Mouse (Mus musculus): Measurements from ENCODE around the gene Astn1. TPM values are rescaled to one million over a fixed set of nuclear protein-coding genes. Genes with fewer than 3 reads are reported as not detected.

The Astn1 gene
- polyA plus RNA-seq, 1 experiment = 0.04 TPM

- no peak for TF ChIP-seq CTCF (IDR thresholded peaks at IDR 0.05; ENCODE audit: insufficient read depth, low read length)
- TF ChIP-seq POLR2A (IDR thresholded peaks at IDR 0.05; ENCODE audit: borderline replicate concordance, extremely low read depth, low read depth, low read length) = no peak
- 38% methylated on average over 1 of the region's 1 CpGs for WGBS
- no peak overlapping the region for H3K4me3 ChIP-seq (replicated peaks; ENCODE audit: extremely low read depth, low read depth, low read length)
Measured at GRCm38 (mm10) chr1:158364461-158364860, 2.4 kb downstream of the Astn1 start.

GRCm38 (mm10) chr1:158382277-158382676 is 20.2 kb downstream of the Astn1 start:
- Histone ChIP-seq H3K4me3 (replicated peaks; ENCODE audit: extremely low read depth, low read depth, low read length) (no peak overlapping the region), H3K4me1 (ENCODE audit: control insufficient read depth, insufficient read depth, low read length) (no peaks in the 10 kb centered on the region)
- WGBS = 72% methylated on average over 6 of the region's 6 CpGs
- no peak for DNase-seq
- TF ChIP-seq CTCF (IDR thresholded peaks at IDR 0.05; ENCODE audit: insufficient read depth, low read length) = no peak
- TF ChIP-seq POLR2A (IDR thresholded peaks at IDR 0.05; ENCODE audit: borderline replicate concordance, extremely low read depth, low read depth, low read length) = no peak

More at GRCm38 (mm10) chr1:158364461-158364860, 2.4 kb downstream of the Astn1 start:
- no peaks in the 10 kb centered on the region for H3K4me1 ChIP-seq (ENCODE audit: control insufficient read depth, insufficient read depth, low read length)
- DNase-seq = no peak

- DNase-seq = no peak
- WGBS = 82% methylated on average over 3 of the region's 3 CpGs
- Histone ChIP-seq H3K4me1 (ENCODE audit: control insufficient read depth, insufficient read depth, low read length) (no peaks in the 10 kb centered on the region), H3K4me3 (replicated peaks; ENCODE audit: extremely low read depth, low read depth, low read length) (no peak overlapping the region)
- TF ChIP-seq POLR2A (IDR thresholded peaks at IDR 0.05; ENCODE audit: borderline replicate concordance, extremely low read depth, low read depth, low read length) (no peak), CTCF (IDR thresholded peaks at IDR 0.05; ENCODE audit: insufficient read depth, low read length) (no peak)
Measured at GRCm38 (mm10) chr1:158383210-158383609, 21.1 kb downstream of the Astn1 start.

- TF ChIP-seq CTCF (IDR thresholded peaks at IDR 0.05; ENCODE audit: insufficient read depth, low read length) (no peak), POLR2A (IDR thresholded peaks at IDR 0.05; ENCODE audit: borderline replicate concordance, extremely low read depth, low read depth, low read length) (no peak)
- WGBS = 78% methylated on average over 2 of the region's 2 CpGs
- DNase-seq = no peak
- Histone ChIP-seq H3K4me1 (ENCODE audit: control insufficient read depth, insufficient read depth, low read length) (no peaks in the 10 kb centered on the region), H3K4me3 (replicated peaks; ENCODE audit: extremely low read depth, low read depth, low read length) (no peak overlapping the region)
Measured at GRCm38 (mm10) chr1:158385311-158385710, 23.2 kb downstream of the Astn1 start.

- no peak for TF ChIP-seq POLR2A (IDR thresholded peaks at IDR 0.05; ENCODE audit: borderline replicate concordance, extremely low read depth, low read depth, low read length)
- TF ChIP-seq CTCF (IDR thresholded peaks at IDR 0.05; ENCODE audit: insufficient read depth, low read length) = no peak
- no peak for DNase-seq
- no peak overlapping the region for H3K4me3 ChIP-seq (replicated peaks; ENCODE audit: extremely low read depth, low read depth, low read length)
- H3K4me1 ChIP-seq (ENCODE audit: control insufficient read depth, insufficient read depth, low read length) = no peaks in the 10 kb centered on the region
- WGBS = 16% methylated on average over 3 of the region's 3 CpGs
Measured at GRCm38 (mm10) chr1:158386781-158387180, 24.7 kb downstream of the Astn1 start.

GRCm38 (mm10) chr1:158388995-158389394 is 26.9 kb downstream of the Astn1 start:
- TF ChIP-seq CTCF (IDR thresholded peaks at IDR 0.05; ENCODE audit: insufficient read depth, low read length) = no peak
- no peak for TF ChIP-seq POLR2A (IDR thresholded peaks at IDR 0.05; ENCODE audit: borderline replicate concordance, extremely low read depth, low read depth, low read length)
- no peak for DNase-seq
- no peak overlapping the region for H3K4me3 ChIP-seq (replicated peaks; ENCODE audit: extremely low read depth, low read depth, low read length)
- no peaks in the 10 kb centered on the region for H3K4me1 ChIP-seq (ENCODE audit: control insufficient read depth, insufficient read depth, low read length)
- WGBS = 83% methylated on average over 4 of the region's 4 CpGs

GRCm38 (mm10) chr1:158390693-158391092 is 28.6 kb downstream of the Astn1 start:
- 61% methylated on average over 4 of the region's 4 CpGs for WGBS
- no peaks in the 10 kb centered on the region for H3K4me1 ChIP-seq (ENCODE audit: control insufficient read depth, insufficient read depth, low read length)
- TF ChIP-seq POLR2A (IDR thresholded peaks at IDR 0.05; ENCODE audit: borderline replicate concordance, extremely low read depth, low read depth, low read length) = no peak
- no peak for TF ChIP-seq CTCF (IDR thresholded peaks at IDR 0.05; ENCODE audit: insufficient read depth, low read length)

GRCm38 (mm10) chr1:158397058-158397457 is 35.0 kb downstream of the Astn1 start:
- WGBS = 81% methylated on average over 2 of the region's 2 CpGs
- DNase-seq = no peak

More at GRCm38 (mm10) chr1:158390693-158391092, 28.6 kb downstream of the Astn1 start:
- no peak for DNase-seq
- no peak overlapping the region for H3K4me3 ChIP-seq (replicated peaks; ENCODE audit: extremely low read depth, low read depth, low read length)

GRCm38 (mm10) chr1:158400898-158401297 is 38.8 kb downstream of the Astn1 start:
- Histone ChIP-seq H3K4me1 (ENCODE audit: control insufficient read depth, insufficient read depth, low read length) (no peaks in the 10 kb centered on the region), H3K4me3 (replicated peaks; ENCODE audit: extremely low read depth, low read depth, low read length) (no peak overlapping the region)
- 56% methylated on average over 2 of the region's 2 CpGs for WGBS
- DNase-seq = no peak
- TF ChIP-seq CTCF (IDR thresholded peaks at IDR 0.05; ENCODE audit: insufficient read depth, low read length) (no peak), POLR2A (IDR thresholded peaks at IDR 0.05; ENCODE audit: borderline replicate concordance, extremely low read depth, low read depth, low read length) (no peak)

More at GRCm38 (mm10) chr1:158397058-158397457, 35.0 kb downstream of the Astn1 start:
- no peak for TF ChIP-seq CTCF (IDR thresholded peaks at IDR 0.05; ENCODE audit: insufficient read depth, low read length)
- TF ChIP-seq POLR2A (IDR thresholded peaks at IDR 0.05; ENCODE audit: borderline replicate concordance, extremely low read depth, low read depth, low read length) = no peak
- no peak overlapping the region for H3K4me3 ChIP-seq (replicated peaks; ENCODE audit: extremely low read depth, low read depth, low read length)
- H3K4me1 ChIP-seq (ENCODE audit: control insufficient read depth, insufficient read depth, low read length) = no peaks in the 10 kb centered on the region

- WGBS = 62% methylated on average over 10 of the region's 10 CpGs
- DNase-seq = no peak
- TF ChIP-seq CTCF (IDR thresholded peaks at IDR 0.05; ENCODE audit: insufficient read depth, low read length) (no peak), POLR2A (IDR thresholded peaks at IDR 0.05; ENCODE audit: borderline replicate concordance, extremely low read depth, low read depth, low read length) (no peak)
- Histone ChIP-seq H3K4me1 (ENCODE audit: control insufficient read depth, insufficient read depth, low read length) (no peaks in the 10 kb centered on the region), H3K4me3 (replicated peaks; ENCODE audit: extremely low read depth, low read depth, low read length) (no peak overlapping the region)
Measured at GRCm38 (mm10) chr1:158405899-158406769, 44.1 kb downstream of the Astn1 start.

Measured in lung, adult 2 months (tissue).